Mouse (Mus musculus) frontal cortex, postnatal 10 days (tissue): ENCODE results near the gene Ugt1a10.
"Not testable (repeated sequence)": the region's sequence is repeated elsewhere in the genome, so short reads cannot be mapped to it uniquely, and the experiment has no call there.

Source experiments
- DNase-seq, 2 experiments: peaks; one replicate each; pipeline ENCODE4 v3.0.0; 2022; ENCODE audit warnings: low spot score in 2 of 2, mixed read lengths in 1 of 2

Ugt1a10 gene

DNA sequence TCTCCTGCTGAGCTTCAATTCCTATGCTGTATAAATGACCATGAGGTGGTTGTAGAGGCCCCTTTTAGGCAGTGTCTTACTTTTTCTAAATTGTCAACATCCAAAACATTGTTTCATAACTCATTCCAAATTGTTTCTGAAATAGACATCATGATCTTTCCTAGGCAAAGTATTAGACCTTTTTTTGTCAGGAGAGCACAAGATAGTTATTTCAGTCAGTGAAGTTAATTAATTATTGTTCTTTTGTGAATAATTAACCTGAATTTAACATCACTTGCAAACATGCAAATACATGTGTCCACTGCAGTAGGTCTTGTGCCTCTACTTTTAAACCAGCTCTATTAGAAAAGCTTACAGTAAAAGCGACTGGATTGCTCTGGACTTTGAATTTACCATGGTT, at the start of gene Ugt1a10:
Gene Ugt1a10, plus strand, starts transcription at position 301 of the 400 bp plus-strand sequence.
- DNase-seq: no peak

DNA sequence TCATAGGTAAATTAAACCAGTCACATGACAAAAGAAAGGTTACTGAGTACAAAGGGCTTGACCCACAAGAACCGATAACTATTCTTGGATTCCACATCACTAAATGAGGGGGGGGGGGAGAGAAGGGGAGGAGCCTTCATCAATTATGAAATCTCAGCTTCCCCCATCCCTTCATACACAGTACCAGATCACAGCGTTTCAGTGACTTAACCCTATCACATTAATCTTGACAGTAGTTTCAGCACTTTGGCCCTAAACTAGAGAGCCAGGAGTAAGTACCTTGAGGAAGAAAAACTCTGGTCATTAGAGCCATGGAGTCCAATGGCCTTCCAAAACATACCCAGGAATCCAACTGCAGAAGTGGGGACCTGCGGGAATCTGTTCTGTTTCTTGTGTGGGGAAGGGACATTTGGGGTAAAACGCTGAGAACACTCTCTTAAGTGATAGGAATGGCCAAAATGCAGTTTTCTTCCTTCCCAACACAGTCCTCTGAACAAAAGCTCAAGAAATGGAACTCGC, 47.4 kb upstream of the Ugt1a10 start:
- DNase-seq: no peak

DNA sequence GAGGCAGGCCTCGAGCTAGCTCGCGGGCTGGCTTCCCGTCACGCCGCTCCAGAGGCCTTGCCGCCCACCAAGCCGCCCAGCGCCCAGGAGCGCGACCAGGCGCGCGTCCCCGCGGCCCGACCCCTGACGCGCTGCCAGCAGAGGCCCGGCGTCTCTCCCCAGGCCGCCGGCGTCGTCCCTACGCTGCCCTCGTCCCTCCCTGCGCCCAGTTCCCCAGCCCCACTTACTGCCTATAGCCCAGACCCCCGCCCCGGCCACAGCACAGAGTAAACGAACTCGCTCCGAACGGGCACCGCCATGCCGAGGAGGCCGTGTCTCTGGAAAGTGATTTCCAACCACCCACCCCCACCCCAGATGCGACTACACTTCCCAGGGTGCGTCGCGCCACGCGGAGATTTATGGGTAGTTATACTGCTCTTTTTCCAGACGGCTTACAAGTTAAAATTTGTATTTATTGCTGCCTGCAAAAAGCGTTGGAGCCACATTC, 46.9 kb upstream of the Ugt1a10 start, which contains the start of gene Usp40:
Gene Usp40, minus strand, starts transcription at position 341 of the 487 bp plus-strand sequence.
- DNase-seq: peak; percentile 60 to 77

- no peak for DNase-seq
Measured at GRCm38 (mm10) chr1:88008735-88009134, 46.5 kb upstream of the Ugt1a10 start.

DNA sequence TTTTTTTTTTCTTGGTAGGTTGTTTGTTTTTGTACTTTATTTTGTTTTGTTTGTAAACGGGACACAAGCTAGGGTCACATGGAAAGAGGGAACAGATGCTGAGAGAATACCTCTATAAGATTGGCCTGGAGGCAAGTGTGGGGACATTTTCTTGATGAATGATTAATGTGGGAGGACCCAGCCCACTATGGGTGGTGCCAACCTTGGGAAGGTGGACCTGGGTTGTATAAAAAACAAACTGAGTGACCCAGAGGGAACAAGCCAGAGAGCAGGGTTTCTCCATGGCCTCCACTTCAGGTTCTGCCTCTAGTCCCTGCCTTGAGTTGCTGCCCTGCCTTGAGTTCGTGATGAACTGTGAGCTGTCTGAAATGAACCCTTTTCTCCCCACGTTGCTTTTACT, 45.7 kb upstream of the Ugt1a10 start:
- DNase-seq: no peak

- no peak for DNase-seq
Measured at GRCm38 (mm10) chr1:88013726-88014125, 41.5 kb upstream of the Ugt1a10 start.

- DNase-seq: no peak
Measured at GRCm38 (mm10) chr1:88014194-88014593, 41.0 kb upstream of the Ugt1a10 start.

- DNase-seq: no peak
Measured at GRCm38 (mm10) chr1:88014671-88015070, 40.5 kb upstream of the Ugt1a10 start.

GRCm38 (mm10) chr1:88015371-88015770, 39.8 kb upstream of the Ugt1a10 start:
- DNase-seq: no peak

DNA sequence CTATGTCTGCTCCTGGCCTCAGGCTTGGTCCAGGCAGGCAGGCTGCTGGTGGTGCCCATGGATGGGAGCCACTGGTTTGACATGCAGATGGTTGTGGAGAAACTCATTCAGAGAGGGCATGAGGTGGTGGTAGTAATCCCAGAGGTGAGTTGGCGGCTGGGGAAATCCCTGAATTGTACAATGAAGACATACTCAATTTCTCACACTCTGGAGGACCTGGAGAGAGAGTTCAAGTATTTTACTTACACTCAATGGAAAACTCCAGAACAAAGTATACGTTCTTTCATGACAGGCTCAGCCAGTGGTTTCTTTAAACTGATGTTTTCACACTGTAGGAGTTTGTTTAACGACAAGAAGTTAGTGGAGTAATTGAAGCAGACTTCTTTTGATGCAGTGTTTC, 29.9 kb upstream of the Ugt1a10 start:
- DNase-seq: not testable (repeated sequence)

GRCm38 (mm10) chr1:88043044-88043443, 12.1 kb upstream of the Ugt1a10 start:
- DNase-seq: not testable (repeated sequence)

GRCm38 (mm10) chr1:88044832-88045437, 10.3 kb upstream of the Ugt1a10 start:
- not testable (repeated sequence) for DNase-seq

DNA sequence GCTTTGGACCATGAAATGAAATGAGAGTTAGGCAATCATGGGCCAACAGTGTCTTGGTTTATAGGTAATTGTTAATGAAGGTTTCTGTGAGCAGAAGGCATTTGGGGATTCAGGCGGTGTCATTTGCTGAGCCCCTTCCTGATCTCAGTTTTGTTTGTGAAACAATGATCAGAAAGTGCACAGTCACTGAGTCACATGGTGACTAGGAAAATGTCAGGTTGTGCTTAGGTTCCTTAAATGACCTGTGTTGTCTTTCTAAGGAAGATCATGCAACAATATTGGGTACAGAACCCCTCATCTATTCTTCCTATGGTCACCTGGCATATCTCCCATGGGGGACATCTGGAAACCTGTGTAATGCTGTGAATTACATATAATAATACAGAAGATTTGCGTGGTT, 7.8 kb upstream of the Ugt1a10 start:
- not testable (repeated sequence) for DNase-seq

DNA sequence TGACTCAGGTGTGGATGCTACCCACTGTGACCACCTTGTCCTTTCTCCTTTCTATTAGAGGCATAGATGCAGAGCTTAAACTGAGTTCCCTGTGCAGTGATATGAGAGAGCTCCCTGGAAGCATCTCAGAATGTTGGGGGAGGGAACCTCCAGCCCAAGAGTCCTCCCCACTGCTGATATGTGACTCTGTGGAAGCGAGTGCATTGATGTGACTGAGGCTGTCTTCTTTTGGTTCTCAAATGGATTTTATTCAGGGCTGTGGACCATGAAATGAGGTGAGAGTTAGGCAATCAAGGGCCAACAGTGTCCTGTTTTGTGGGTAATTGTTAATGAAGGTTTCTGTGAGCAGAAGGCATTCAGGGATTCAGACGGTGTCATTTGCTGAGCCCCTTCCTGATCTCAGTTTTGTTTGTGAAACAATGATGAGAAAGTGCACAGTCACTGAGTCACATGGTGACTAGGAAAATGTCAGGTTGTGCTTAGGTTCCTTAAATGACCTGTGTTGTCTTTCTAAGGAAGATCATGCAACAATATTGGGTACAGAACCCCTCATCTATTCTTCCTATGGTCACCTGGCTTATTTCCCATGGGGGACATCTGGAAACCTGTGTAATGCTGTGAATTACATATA, 11.4 kb downstream of the Ugt1a10 start:
- not testable (repeated sequence) for DNase-seq

DNA sequence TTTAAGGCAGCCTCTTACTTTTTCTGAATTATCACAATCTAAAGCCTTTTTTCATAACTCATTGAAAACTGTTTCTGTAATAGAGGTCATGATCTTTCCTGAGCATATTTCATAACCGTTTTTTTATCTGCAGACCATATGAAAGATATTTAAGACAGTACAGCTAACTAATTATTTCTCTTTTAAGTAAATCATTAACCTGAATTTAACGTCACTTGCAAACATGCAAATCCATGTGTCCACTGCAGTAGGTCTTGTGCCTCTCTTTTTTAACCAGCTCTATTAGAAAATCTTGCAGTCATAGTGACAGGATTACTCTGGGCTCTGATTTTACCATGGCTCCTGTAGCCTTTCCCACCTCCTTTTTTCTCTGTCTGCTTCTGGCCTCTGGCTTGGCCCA, 15.3 kb downstream of the Ugt1a10 start, which contains the start of gene Ugt1a9:
Gene Ugt1a9, plus strand, starts transcription at position 306 of the 400 bp plus-strand sequence.
- DNase-seq: no peak

DNA sequence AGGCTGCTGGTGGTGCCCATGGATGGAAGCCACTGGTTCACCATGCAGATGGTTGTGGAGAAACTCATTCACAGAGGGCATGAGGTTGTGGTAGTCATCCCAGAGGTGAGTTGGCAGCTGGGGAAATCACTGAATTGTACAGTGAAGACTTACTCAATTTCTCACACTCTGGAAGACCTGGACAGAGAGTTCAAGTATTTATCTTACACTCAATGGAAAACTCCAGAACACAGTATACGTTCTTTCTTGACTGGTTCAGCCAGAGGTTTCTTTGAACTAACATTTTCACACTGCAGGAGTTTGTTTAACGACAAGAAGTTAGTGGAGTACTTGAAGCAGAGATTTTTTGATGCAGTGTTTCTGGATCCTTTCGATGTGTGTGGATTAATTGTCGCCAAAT, 15.7 kb downstream of the Ugt1a10 start:
- no peak for DNase-seq

GRCm38 (mm10) chr1:88074471-88074870, 19.3 kb downstream of the Ugt1a10 start:
- no peak for DNase-seq

DNA sequence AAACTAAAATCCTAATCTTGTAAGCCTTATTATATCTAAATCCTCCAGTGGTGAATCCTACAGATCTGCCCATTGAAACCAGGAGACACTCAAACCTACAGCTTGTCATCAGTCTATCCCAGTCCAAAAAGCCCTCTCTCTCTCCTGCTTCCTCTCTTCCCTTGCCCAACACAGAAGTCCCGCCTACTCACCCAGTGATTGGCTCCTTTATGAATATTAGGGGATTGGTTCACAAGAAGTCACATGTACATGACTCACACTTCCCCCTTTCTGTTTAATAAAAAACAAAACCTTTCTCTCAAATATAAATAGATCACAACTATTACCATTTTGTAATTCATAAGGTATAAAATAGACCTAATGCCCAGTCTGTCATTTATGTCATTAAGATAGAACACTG, 21.9 kb downstream of the Ugt1a10 start:
- DNase-seq: no peak

DNA sequence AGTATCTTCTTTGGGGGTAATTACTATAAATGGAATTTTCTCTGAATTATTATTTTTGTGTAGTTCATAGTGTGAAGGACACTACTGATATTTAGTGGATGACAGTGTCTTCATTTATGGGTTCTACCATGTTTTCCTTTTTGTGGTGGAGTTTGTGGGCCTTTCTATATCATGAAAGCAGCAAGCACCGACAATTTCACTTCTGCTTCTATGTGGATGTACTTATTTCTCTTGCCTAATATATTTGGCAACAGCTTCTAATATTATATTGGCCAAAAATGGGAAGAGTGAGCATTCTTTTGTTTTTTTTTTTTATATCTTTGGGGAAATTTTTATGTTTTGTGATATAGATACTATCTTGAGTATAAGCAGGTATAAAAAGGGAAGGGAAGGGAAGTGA, 26.5 kb downstream of the Ugt1a10 start:
- DNase-seq: no peak

GRCm38 (mm10) chr1:88086125-88086524, 30.9 kb downstream of the Ugt1a10 start:
- DNase-seq: no peak

GRCm38 (mm10) chr1:88087513-88087912, 32.3 kb downstream of the Ugt1a10 start, which contains the start of gene Ugt1a8:
Ugt1a8 (plus strand) TSS chr1:88087813.
- no peak for DNase-seq

GRCm38 (mm10) chr1:88092341-88092740, 37.2 kb downstream of the Ugt1a10 start:
- no peak for DNase-seq

DNA sequence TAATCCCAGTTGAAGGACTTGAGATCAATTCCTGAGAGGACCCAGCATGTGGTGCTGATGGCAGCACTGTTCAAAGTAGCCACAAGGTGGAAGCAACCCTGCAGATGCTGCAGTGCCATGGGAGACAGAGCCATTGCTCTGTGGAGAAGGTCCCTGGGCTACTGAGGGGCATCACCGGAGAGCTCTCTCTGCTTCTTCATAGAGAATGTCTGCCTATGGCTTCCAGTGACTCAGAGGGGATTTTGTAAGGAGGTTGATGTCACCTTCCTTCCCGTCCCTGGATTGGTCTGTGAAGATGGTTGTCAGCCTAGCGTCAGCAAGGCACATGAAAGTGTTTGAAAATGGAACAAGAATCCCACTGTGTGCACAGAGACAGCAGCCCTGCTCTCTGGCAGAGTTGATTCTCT, 39.1 kb downstream of the Ugt1a10 start:
- DNase-seq: not testable (repeated sequence)
